ENCODE assay signal across 8 mouse cellular contexts in genomic region chr9:62828662-62829086, GRCm38 (mm10). TPM values are rescaled to one million over a fixed set of nuclear protein-coding genes. Genes with fewer than 3 reads are reported as not detected.
DNase-seq lines count a peak whose midpoint lies in the region; ATAC-seq lines count a peak whose summit lies in the region.

No protein-coding gene starts in this region.

- peak; percentile 92 for ATAC-seq in hindbrain, embryonic 12.5 days (ENCODE audit: low FRiP score)

- H3K9me3 ChIP-seq in hindbrain, embryonic 12.5 days (replicated peaks), result no peaks in the 10 kb centered on the region

- no peak overlapping the region for H3K9ac ChIP-seq in hindbrain, embryonic 12.5 days

- H3K36me3 ChIP-seq in hindbrain, embryonic 12.5 days, result no peaks in the 10 kb centered on the region

- peak overlapping the region; percentile 23 for H3K4me3 ChIP-seq in hindbrain, embryonic 12.5 days

- H3K4me2 ChIP-seq in hindbrain, embryonic 12.5 days (replicated peaks), result peak overlapping the region; percentile 48

- peak overlapping the region; percentile 57 for H3K27ac ChIP-seq in hindbrain, embryonic 12.5 days

- H3K4me1 ChIP-seq in hindbrain, embryonic 12.5 days, result peaks cover 24% of the 10 kb centered on the region

- WGBS in hindbrain, embryonic 12.5 days, result under 1% methylated on average over 23 of the region's 23 CpGs

- H3K27me3 ChIP-seq in hindbrain, embryonic 12.5 days, result peaks cover 3% of the 10 kb centered on the region; the same call in 1 of the 2 replicates

- peak; percentile 98 for DNase-seq in Muller cell, postnatal 12 days (ENCODE audit: inconsistent ontology term)
- peak; percentile 95 for DNase-seq in cerebellum, adult 9-11 months
- peak; percentile 93 to 95 for DNase-seq in frontal cortex, adult 2 months (ENCODE audit: extremely low spot score in 1 of 2, low spot score in 1 of 2)
- peak; percentile 94 for DNase-seq in layer of hippocampus, postnatal 14 days (ENCODE audit: low spot score in 2 of 2)
- DNase-seq in lung, postnatal 14 days, result peak; percentile 98
- DNase-seq in retina, adult 2 months (ENCODE audit: low read depth, low spot score), result peak; percentile 79
- DNase-seq in thymus, postnatal 36 days, result peak; percentile 88 to 89

RNA-seq across cellular contexts. Expression of gene Cln6, which starts 9.9 kb away (rescaled TPM):
- 16.5 and 18.4 TPM in 2 replicates for polyA plus RNA-seq in frontal cortex, adult 2 months (2012; rRNA removed)
- 8.6 and 8.8 TPM in 2 replicates for polyA plus RNA-seq in hindbrain, embryonic 12.5 days (2016; fragmentation: Nextera tagmentation; extraction: Ambion mirVana)
- total RNA-seq in layer of hippocampus, postnatal 14 days (2021), result 10 to 100 TPM; 10.7 to 11.3 TPM

RNA-seq across cellular contexts. Expression of gene Fem1b, which starts 16.9 kb away (rescaled TPM):
- polyA plus RNA-seq in frontal cortex, adult 2 months (2012; rRNA removed), result 42.9 and 44.5 TPM in 2 replicates
- polyA plus RNA-seq in hindbrain, embryonic 12.5 days (2016; fragmentation: Nextera tagmentation; extraction: Ambion mirVana), result 55.7 and 60.4 TPM in 2 replicates
- 100 to 1,000 TPM; 111 to 113 TPM for total RNA-seq in layer of hippocampus, postnatal 14 days (2021)

RNA-seq across cellular contexts. Expression of gene Calml4, which starts 29.2 kb away (rescaled TPM):
- 0.23 and 0.64 TPM in 2 replicates for polyA plus RNA-seq in frontal cortex, adult 2 months (2012; rRNA removed)
- 11.8 and 12.5 TPM in 2 replicates for polyA plus RNA-seq in hindbrain, embryonic 12.5 days (2016; fragmentation: Nextera tagmentation; extraction: Ambion mirVana)
- total RNA-seq in layer of hippocampus, postnatal 14 days (2021), result 10 to 100 TPM in 1 of 2 experiments, under 1 TPM in 1; 0.83 to 16.9 TPM

Comparison
In these comparisons a context has a peak if more than half of its experiments do, and no peak if none do; other contexts are left out.
1. Peak in every context shown above with its lines: DNase-seq, ATAC-seq, H3K4me3 ChIP-seq and H3K27ac ChIP-seq.